Mouse (Mus musculus) lung, postnatal 36 days (tissue): ENCODE measurements around the gene Ctdspl2.
A peak's percentile ranks its signal among the peaks of the same experiment; 100 is the strongest.
"Not testable (repeated sequence)": the region's sequence is repeated elsewhere in the genome, so short reads cannot be mapped to it uniquely, and the experiment has no call there.

Experiments
- DNase-seq: peaks from one replicate; pipeline ENCODE4 v3.0.0; 2022; ENCODE audit warnings: mixed read lengths

Gene Ctdspl2

DNA sequence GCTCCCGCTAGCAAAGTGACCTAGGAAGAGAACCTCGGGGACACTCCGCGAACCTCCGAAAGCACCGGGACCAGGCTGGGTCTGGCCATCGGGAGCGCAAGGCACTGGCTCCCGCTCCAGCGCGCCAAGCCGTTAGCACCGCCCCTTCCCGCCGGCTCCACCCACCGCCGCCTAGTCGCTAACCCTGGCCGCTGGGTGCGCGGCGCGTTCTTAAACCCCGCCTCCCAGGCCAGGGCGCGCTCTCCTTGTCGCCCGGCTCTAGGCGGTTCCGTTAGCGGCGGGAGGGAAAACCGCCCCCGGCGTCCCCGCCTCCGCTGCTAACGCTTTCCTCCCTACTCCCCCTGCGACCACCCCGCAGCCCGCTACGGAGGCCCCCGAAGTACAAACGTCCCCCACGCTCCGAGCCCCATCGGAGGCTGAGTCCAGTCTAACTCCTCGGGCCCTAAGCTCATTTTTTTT is at the start of gene Ctdspl2, which contains the start of gene Mageb3:
TSS of gene Ctdspl2 (plus strand) at position 237 of the 459 bp plus-strand sequence.
TSS of gene Mageb3 (minus strand) at position 328 of the 459 bp plus-strand sequence.
- DNase-seq, result peak; percentile 98

DNA sequence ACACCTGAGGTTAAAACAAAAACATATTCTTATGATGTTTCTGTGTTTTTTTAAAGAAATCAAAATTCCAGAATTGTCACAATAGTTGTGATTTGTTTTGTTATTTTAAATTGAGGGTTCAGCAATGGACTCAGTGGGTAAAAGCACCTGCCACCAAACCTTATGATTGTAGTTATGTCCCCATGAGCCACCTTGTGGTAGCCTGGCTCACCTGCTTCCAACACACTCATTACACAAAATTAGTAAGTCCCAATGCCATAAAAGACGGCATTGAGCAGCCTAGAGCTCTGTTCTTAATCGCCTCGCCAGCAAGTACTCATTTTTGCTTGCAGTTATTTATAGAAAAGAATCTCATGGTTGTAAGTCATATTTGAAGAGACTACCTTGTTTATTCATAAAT is 45.8 kb upstream of the Ctdspl2 start:
- no peak for DNase-seq

DNA sequence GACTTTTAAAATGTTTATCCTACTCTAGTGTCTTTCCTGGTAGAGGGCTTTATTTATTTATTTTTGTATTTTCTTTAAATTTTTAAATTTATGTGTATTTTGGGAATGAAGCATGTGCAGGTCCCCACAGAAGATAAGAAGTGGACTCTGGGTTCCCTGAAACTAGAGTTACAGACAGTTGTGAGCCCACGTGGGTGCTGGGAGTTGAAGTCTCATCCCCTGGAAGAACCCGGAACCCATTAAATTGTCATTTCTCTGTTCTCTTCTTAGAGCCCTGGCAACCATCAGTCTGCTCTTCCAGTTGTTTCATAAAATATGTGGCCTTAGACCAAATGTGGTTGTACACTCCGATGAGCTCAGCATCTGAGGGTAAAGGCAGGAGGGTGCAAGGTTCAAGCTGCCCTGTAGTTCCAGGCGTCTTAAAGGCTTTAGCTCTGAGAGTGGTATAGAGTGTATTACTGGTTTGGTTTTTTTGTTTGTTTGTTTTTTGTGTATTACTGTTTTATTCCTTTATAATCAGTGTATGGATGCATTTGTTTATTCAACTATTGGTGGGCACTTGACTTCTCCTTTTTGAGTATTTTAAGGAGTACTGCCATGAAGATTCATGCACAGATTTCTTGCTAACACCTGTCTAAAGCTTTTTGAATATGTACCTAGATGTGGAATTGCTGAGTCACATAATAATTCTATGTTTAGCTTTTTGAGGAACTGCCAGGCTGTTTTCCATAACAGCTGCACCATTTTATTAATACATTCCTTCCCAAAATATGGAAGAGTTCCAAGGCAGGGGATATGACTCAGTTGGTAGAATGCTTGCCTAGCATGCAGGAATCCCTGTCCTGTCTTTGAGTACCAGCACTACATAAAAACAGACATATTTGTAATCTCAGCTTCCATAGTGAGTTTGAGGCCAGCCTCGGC is 39.5 kb upstream of the Ctdspl2 start:
- peak; percentile 37 for DNase-seq

DNA sequence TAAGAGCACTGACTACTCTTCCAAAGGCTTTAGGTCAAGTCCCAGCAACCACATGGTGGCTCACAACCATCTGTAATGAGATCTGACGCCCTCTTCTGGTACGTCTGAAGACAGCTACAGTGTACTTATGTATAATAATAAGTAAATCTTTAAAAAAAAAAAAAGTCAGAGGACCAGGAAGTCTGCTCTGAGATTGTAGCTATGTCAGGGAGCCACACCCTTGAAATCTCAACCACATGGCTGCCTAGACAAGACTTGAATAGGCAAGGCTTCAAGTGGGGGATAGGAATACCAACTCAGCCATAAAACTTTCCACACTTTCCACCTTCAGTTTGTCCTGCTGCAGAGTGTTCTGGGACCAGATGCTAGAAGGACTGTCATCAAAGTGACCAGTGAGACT is 18.2 kb upstream of the Ctdspl2 start:
- DNase-seq, result not testable (repeated sequence)

DNA sequence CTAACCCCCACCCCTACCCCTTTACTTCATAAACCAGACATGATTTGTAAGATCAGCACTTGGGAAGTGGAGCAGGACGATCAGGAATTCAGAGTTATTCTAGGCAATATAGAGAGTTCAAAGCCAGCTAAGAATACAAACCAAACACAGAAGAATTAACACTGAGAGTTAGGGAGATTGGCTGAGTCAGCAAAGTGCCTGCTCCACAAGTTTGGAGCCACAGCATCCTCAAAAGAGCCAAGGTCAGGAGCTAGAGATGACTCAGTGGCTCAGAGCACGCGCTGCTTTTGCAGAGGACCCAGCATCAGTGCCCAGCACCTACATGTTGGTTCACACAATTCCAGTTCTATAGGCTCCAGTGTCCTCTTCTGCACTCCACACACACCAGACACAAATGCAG is 12.4 kb upstream of the Ctdspl2 start:
- DNase-seq, result no peak

DNA sequence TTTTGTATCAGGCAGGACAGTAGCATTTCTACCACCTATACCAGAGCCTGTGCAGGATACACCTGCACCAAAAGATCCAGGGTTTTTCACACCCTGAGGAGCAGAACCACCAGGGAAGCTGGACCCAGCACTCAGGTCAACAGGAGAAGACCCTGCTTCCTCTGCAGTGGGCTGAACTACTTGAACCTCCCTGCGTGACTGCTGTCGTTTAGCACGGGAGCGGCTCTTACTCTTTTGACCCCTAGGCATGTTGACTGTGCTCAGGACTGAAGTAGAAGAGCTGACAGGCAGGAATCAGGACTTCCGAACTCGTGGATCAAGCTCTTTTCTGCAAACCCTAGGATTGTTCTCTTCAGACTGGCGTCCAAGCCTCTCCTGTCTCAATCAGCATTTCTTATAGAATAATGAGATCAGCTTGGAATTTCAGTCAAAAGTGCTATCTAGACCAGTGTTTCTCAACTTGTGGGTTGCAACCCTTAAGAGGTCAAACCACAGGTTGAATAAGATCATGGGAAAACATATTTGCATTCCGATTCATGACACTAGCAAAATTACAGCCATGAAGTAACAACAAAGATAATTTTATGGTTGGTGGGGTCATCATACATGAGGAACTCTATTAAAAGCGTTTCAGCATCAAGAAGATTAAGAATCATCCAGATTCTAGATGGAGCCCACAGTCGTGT is 687 bp upstream of the Ctdspl2 start:
- no peak for DNase-seq

DNA sequence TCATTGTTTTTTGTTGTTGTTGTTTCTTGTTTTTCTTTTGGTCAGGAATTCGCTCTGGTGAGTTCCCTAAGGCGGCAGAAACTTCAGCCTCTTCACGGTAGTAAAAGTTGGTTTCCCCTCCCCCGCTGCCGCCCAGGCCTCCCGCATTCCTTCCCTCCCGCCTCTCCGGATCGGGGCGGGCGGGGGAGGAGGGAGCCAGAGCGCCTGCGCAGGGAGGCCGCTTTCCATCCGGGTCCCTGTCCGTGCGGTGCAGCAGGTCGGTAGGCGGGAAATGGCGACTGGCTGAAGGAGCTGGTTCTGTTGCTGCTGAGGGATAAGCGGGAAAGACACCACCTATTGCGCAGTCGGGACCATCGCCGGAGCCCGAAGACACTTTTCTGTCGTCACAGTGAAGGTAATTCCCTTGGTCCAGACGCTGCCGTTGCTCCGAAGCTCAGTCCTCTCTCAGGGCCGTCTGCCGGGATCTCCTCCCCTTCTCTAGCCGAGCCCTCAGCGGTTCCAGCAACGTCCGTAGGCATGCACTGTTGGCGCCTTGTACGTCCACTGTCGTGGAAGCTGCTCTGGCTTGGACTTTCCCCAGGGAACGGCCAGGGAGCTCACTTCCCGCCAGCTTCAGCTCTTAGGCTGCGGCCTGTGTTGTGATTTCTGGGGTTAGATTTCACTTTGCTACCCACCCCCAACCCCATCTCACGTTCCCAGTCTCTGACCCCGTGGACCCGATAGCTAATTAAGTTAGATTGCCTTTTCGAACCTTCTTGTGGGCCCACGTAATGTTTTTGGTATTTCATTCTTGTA is 620 bp downstream of the Ctdspl2 start:
- peak; percentile 95 for DNase-seq

DNA sequence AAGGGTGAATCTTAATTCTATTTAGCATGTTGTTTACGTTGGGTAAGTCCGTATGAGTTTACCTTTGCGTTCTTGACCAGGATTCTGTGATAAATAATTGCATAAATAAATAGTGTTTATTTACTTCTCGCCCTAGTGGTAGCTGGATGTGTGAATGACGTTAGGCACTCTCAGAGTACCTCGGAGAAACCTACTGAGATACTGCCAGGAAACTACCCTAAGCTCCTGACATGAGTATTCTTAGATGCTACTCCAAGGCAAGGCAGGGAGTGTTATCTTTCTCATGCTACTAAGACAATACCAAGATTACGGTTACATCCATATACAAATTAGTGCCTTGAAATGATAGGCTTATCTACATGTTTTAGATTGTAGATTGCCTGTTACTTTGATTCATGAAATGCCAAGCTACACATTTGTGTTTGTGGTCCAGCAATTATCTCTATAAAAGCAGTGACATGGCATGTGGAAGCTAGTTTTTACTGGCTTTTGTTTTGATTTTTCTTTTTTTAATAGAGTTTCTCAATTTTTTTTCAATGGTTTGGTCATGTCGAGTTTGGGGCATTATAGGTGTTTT is 1.5 kb downstream of the Ctdspl2 start:
- no peak for DNase-seq

DNA sequence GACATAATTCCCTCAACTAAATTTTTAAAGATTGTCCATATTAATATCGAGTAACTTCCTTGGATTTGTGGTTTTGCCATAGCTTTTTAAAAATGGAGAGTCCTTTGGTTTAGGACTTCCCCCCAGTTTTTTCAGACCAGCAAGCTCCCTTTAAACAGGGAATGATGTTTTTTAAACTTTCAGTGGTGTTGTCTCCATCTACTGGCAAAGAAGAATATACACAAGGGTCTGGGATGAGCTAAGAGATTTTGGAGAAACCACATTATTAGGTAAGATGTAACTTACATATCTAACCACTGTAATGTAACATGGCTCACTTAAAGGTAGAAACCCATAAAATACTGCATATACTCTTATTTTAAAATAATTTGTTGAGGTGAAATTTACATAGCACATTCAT is 39.9 kb downstream of the Ctdspl2 start:
- DNase-seq, result no peak

DNA sequence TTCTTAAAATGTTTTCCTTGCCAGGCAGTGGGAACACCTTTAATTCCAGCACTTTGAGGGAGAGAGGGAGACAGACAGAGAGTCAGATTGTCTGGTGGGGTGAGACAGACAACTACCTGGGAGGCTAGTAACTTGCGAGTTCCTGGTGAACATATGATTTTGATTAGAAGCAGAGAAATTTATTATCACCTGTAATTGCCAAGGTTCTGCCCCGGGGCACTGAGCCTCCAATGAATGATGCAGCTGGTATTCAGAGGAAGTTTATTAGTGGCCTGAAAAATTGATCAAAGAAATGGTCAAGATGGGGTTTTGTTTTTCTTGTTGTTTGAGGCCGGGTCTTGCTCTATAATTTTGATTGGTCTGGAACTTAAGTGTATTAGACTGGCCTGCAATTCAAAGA is 53.0 kb downstream of the Ctdspl2 start:
- no peak for DNase-seq

DNA sequence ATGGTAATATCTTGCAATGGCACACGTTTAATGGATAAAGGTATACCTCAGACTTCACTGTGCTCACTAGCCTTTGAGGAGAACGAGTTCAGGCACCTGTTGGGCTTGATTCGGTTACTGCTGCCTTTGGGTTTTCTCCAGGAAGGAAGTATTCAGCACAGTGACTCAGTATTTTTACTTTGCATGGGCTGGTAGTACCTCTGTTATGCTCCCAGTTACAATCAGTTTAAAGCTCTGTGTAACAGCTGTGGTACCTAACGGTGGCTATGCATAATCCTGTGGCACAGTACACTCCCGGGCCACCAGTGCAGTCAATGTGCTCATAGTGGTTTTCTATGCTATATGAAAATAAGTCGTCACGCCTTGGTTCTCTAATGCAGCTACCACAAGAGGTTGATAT is 55.6 kb downstream of the Ctdspl2 start:
- DNase-seq, result no peak

DNA sequence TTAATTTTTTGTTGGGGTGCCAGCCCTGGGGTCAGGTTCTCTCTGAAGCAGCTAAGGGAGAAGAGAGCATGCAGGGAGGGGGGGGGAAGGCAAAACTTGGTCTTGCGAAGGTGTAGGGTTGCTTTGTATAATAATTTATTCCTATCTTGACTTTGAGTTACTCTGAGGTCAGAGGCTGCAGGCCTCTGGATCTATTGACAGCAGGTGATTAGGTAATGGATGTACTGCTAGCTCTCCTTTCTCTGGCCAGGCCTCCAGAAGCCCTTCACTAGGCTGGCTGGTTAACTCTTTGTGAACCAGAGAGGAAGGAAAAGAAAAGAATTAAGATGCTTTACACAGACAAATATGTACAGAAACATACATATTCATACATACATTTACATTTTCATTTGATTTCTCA is 62.9 kb downstream of the Ctdspl2 start:
- DNase-seq, result no peak

DNA sequence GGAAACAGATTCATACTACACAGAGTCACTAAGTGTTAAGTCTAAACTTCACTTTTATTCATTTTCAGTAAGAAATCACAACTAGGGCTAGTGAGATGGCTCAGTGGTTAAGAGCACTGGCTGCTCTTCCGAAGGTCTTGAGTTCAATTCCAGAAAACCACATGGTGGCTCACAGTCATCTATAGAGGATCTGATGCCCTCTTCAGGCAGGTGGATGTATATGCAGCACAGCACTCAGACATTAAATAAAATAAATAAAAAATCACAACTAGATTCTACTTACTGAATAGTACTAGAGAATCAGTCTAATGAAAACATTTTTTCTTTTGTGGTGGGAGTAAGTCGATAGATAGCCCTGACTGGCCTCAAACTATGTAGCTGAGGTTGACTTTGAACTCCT is 66.5 kb downstream of the Ctdspl2 start:
- DNase-seq, result peak; percentile 31

DNA sequence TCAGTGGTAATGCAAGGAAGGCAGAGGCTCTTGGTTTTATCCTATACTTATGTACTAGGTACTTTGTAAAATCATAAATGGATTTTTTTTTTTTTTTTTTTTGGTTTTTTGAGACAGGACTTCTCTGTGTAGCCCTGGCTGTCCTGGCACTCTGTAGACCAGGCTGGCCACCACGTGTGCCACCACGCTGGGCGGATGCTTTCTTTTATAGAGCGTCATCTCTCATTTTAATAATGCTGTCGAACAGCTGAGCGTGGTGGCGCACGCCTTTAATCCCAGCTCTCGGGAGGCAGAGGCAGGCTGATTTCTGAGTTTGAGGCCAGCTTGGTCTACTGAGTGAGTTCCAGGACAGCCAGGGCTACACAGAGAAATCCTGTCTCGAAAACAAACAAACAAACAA is 71.3 kb downstream of the Ctdspl2 start:
- not testable (repeated sequence) for DNase-seq

DNA sequence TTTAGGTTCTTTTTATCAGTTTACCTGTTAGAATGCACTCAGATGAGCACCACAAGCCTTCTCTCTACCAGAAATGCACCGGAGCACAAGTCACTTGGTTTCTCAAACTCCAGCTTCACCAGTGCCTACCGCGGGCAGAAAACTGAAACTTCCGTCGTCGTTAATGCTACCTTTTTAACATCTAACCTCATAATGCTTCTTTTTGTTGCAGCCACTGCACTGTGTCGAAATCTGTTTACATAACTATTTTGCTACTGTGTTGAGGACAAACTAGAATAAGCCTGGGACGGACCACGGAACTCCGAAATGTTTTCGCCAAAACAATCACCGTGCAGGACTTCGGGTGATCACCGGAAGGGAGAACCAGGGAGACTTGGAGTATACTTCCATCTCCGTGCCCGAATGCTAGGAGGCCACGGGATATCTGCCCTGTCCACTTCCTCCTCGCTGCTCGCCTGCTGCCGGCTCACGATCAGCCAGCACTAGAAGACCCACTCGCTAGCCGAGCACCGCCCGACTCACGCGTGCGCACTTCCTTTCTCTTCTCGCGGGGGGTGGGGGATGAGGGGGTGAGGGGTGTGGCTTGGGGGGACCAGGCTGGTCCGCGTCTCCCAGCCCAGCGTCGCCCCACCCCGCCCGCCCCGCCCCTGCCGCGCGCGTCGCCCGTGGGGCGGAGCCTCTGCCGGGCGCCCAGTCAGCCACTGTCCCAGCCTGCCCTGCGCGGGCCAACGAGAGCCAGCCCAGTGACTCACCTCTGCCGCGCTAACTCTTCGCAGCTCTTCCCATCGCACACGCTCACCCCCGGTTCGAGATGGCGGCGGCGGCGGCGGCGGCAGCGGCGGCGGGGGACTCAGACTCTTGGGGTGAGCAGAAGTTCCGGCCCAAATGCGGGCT is 72.3 kb downstream of the Ctdspl2 start, which contains the start of gene Eif3j1:
TSS of gene Eif3j1 (plus strand) at position 685 of the 894 bp plus-strand sequence.
- DNase-seq, result peak; percentile 91

DNA sequence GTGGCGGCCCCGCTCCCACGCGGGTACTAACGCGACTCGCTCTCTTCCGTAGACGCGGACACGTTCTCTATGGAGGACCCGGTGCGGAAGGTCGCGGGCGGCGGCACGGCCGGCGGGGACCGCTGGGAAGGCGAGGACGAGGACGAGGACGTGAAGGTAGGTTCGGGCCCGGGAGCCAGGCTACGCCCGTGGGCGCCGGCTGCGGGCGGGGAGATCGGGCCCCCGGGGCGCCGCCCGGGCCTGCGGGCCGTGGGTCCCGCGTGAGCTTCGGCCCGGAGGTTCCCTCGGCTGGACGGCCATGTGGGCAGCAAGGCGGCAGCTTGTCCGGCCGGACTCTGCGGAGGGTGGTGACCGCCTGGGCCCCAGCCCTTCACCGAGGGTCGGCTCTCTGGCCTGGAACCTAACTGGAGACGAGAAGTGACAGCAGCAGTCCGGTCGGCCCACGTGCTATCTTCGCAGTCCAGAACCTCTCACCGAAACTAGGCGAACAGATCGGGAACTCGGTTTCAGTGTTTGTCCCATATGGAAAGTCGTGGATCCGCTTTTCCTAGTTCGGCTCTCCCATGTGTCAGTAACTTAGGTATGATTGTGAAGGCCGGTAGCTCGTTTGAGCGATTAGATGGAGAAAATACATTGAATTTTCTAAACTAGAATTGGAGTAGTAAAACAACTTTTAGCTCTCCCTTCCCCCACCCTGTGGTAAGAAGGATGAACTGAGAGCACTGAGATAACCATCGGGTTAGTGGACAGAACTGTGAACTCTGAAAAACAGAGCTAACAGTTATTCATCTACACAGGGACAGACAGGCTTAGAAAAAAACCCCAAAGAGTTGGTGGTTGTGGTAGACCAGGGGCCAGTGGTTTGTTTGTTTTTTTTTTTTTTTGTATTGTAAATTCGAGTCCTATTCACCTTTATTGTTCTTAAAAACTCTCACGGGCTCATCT is 73.2 kb downstream of the Ctdspl2 start:
- peak; percentile 41 for DNase-seq

DNA sequence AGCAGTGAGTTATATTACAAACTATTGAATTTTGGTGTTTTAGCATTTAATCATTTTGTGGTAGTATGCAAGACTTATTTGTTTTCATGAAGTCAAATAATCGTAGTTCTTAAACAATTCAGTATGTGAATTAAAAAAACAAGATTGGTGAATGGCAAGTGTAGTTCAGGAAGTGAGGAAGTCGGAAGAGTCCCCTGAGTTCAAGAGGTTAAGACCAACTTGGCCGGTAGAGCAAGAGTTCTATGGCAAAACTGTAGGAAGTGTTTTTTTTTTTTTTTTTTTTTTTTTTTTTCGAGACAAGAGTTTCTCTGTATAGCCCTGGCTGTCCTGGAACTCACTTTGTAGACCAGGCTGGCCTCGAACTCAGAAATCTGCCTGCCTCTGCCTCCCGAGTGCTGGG is 76.2 kb downstream of the Ctdspl2 start:
- DNase-seq, result no peak

DNA sequence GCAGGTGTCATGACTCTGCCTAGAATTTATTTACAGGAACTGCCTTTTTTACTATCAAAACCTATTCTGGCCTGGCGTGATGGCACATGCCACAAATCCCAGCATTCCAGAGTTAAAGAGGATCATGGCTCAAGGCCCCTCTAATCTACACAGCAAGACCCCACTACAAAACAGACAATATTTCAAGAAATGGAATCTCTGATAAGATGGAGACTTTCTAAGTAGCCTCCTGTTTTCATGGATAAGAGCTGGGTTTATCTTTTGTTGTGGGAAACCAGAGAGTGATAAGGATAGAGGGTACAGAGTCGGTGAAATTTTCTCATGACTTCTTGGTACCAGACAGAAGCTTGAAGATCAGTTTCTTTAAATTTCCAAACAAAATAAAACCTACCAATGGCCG is 80.3 kb downstream of the Ctdspl2 start:
- DNase-seq, result no peak

DNA sequence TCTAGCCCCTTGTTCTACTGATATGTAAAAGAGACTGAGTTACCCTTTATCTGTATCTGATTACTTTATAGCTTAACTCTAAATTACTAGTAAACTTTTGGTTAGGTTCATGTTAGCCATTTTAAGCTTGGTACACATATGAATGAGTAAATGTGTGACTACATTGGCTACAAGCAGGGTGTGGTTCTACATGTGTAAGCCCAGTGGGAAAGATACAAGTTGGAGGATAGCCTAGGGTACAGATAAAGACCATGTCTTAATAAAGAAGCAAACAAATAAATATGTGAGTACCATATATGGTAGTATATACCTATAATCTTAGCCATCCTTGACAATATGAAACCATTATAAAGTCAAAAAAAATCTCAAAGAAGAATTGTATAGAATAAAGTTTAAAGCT is 88.1 kb downstream of the Ctdspl2 start:
- DNase-seq, result no peak

DNA sequence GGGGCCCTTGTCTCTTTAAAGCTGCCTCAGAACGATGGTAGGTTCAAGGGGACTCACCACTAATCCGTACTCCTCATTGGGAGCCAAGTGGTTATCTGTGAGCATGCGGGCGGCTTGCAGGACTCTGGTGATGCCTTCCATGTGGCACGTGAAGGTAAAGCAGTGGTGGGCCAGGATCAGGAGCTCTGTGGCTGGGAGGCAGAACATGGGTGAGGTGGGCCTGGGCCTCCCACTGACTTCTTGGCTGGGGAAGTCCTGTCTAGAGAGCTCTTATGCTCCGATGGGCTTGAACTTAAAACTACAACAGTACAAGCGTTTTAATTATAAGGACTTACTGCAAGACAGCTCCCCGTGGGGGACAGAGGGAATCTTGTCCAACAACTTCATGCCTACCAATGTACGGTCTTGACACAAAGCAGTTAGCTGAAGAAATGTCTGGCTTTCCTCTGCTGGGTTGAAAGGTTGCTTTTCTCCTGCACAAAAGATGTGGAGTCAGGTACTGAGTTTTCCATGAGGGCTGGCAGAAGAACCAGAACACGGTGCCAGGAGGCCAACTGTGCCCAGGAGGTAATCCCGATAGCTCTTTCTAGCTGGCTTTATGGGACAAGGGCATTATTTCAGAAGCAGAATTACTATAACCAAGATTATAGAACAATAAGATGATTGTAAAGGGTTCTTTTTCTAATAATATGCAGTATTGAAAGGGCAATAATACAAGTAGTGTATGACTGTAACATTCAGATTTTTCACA is 103.7 kb downstream of the Ctdspl2 start:
- DNase-seq, result no peak
